Mouse (Mus musculus) kidney, embryonic 14.5 days (tissue): ENCODE measurements around the gene 2810459M11Rik. TPM values are rescaled to one million over a fixed set of nuclear protein-coding genes. Genes with fewer than 3 reads are reported as not detected.

Experiments
- ATAC-seq: fragments of 200-750 bp; cut with Nextera tagmentation; 2 replicates; pipeline ENCODE4 v1.8.0; 2017; ENCODE audit warnings: moderate number of reproducible peaks, mild to moderate bottlenecking, moderate TSS enrichment, moderate library complexity; ENCODE audit not compliant: low FRiP score, low TSS enrichment
- H3K27ac ChIP-seq: fragments of 300-500 bp; sonication (generic); 2 replicates; pipeline ENCODE4 v1.5.1; 2014; ENCODE audit warnings: low read depth, mild to moderate bottlenecking, low read length, moderate library complexity, mixed read lengths
- H3K27me3 ChIP-seq: fragments of 300-500 bp; sonication (generic); 2 replicates; pipeline ENCODE4 v1.6.1; 2014; ENCODE audit warnings: mild to moderate bottlenecking, low read length; ENCODE audit not compliant: control insufficient read depth, insufficient read depth
- H3K36me3 ChIP-seq: fragments of 300-500 bp; sonication (generic); 2 replicates; pipeline ENCODE4 v1.6.1; 2014; ENCODE audit warnings: low read length, mixed read lengths; ENCODE audit not compliant: control insufficient read depth, insufficient read depth
- H3K4me1 ChIP-seq: fragments of 300-500 bp; sonication (generic); 2 replicates; pipeline ENCODE4 v1.6.1; 2014; ENCODE audit warnings: low read length, mixed read lengths; ENCODE audit not compliant: control insufficient read depth, insufficient read depth
- H3K4me2 ChIP-seq: fragments of 300-500 bp; sonication (generic); replicated peaks from 2 replicates; pipeline ENCODE4 v1.6.1; 2014; ENCODE audit warnings: low read depth, mild to moderate bottlenecking, low read length
- H3K4me3 ChIP-seq: fragments of 300-500 bp; sonication (generic); 2 replicates; pipeline ENCODE4 v1.5.1; 2014; ENCODE audit warnings: mild to moderate bottlenecking, low read length
- H3K9ac ChIP-seq: fragments of 300-500 bp; sonication (generic); 2 replicates; pipeline ENCODE4 v1.6.1; 2014; ENCODE audit warnings: low read depth, mild to moderate bottlenecking, low read length, moderate library complexity
- H3K9me3 ChIP-seq: fragments of 300-500 bp; sonication (generic); 2 replicates; pipeline ENCODE4 v1.6.1; 2016; ENCODE audit warnings: low read length; ENCODE audit not compliant: control insufficient read depth
- WGBS: fragments of 180-500 bp; shearing (Covaris S2); extraction: QIAGEN DNeasy Blood & Tissue Kit; methylation state at CpG from one replicate; pipeline ENCODE4 v1.1.7; 2014; 5-methylcytosine and 5-hydroxymethylcytosine counted together
- polyA plus RNA-seq: library from polyadenylated mRNA; unstranded; fragments of >200 nt; fragmentation: Nextera tagmentation; extraction: Ambion mirVana; gene quantifications from 2 replicates; pipeline ENCODE4 v1.2.1, GENCODE M21; 2014

The 2810459M11Rik gene
- polyA plus RNA-seq, 1 experiment from 2014 or later = 1.7 TPM

- 9% methylated on average over 24 of the region's 24 CpGs for WGBS
- peaks cover 6% of the 10 kb centered on the region; the same call in 1 of the 2 replicates for H3K4me1 ChIP-seq
- no peaks in the 10 kb centered on the region for H3K36me3 ChIP-seq
- no peak overlapping the region for H3K9ac ChIP-seq
- peaks cover 48% of the 10 kb centered on the region for H3K27me3 ChIP-seq
- no peak overlapping the region for H3K27ac ChIP-seq
- peak overlapping the region; percentile 90 for H3K4me2 ChIP-seq
- H3K9me3 ChIP-seq = peaks cover under 1% of the 10 kb centered on the region; the same call in 1 of the 2 replicates
- ATAC-seq = no peak
- H3K4me3 ChIP-seq = peak overlapping the region; percentile 55
These were observed 1.3 kb downstream of the 2810459M11Rik start for GRCm38 (mm10) chr1:86046833-86047563.

- 85% methylated on average over 4 of the region's 4 CpGs for WGBS
- peaks cover 48% of the 10 kb centered on the region for H3K27me3 ChIP-seq
These were observed 2.6 kb downstream of the 2810459M11Rik start for GRCm38 (mm10) chr1:86048231-86048630.

GRCm38 (mm10) chr1:86048744-86049143 lies 3.1 kb downstream of the 2810459M11Rik start:
- Histone ChIP-seq H3K36me3 (no peaks in the 10 kb centered on the region), H3K4me2 (no peak overlapping the region), H3K4me3 (no peak overlapping the region), H3K27me3 (peaks cover 44% of the 10 kb centered on the region), H3K27ac (no peak overlapping the region), H3K9ac (no peak overlapping the region), H3K4me1 (peaks cover 6% of the 10 kb centered on the region; the same call in 1 of the 2 replicates), H3K9me3 (no peaks in the 10 kb centered on the region)
- WGBS = 90% methylated on average over 3 of the region's 3 CpGs
- ATAC-seq = no peak

More at GRCm38 (mm10) chr1:86048231-86048630, 2.6 kb downstream of the 2810459M11Rik start:
- no peak for ATAC-seq
- H3K9me3 ChIP-seq = no peaks in the 10 kb centered on the region
- no peaks in the 10 kb centered on the region for H3K36me3 ChIP-seq
- no peak overlapping the region for H3K9ac ChIP-seq
- H3K4me2 ChIP-seq = no peak overlapping the region
- H3K4me3 ChIP-seq = no peak overlapping the region
- H3K27ac ChIP-seq = no peak overlapping the region
- peaks cover 6% of the 10 kb centered on the region; the same call in 1 of the 2 replicates for H3K4me1 ChIP-seq

- no peak overlapping the region for H3K27ac ChIP-seq
- no peaks in the 10 kb centered on the region for H3K4me1 ChIP-seq
- no peak overlapping the region for H3K9ac ChIP-seq
- H3K4me3 ChIP-seq = no peak overlapping the region
- no peak overlapping the region for H3K4me2 ChIP-seq
- H3K36me3 ChIP-seq = no peaks in the 10 kb centered on the region
- ATAC-seq = no peak
- 87% methylated on average over 12 of the region's 12 CpGs for WGBS
- no peaks in the 10 kb centered on the region for H3K9me3 ChIP-seq
- peaks cover 8% of the 10 kb centered on the region; the same call in 1 of the 2 replicates for H3K27me3 ChIP-seq
These were observed 7.7 kb downstream of the 2810459M11Rik start for GRCm38 (mm10) chr1:86053198-86053921.

- Histone ChIP-seq H3K9me3 (no peaks in the 10 kb centered on the region), H3K27me3 (no peaks in the 10 kb centered on the region), H3K4me1 (no peaks in the 10 kb centered on the region), H3K36me3 (no peaks in the 10 kb centered on the region), H3K27ac (no peak overlapping the region), H3K9ac (no peak overlapping the region), H3K4me3 (no peak overlapping the region), H3K4me2 (no peak overlapping the region)
- 59% methylated on average over 3 of the region's 3 CpGs for WGBS
- no peak for ATAC-seq
These were observed 9.3 kb downstream of the 2810459M11Rik start for GRCm38 (mm10) chr1:86054943-86055342.

GRCm38 (mm10) chr1:86056284-86056683 lies 10.6 kb downstream of the 2810459M11Rik start:
- Histone ChIP-seq H3K4me3 (no peak overlapping the region), H3K27me3 (no peaks in the 10 kb centered on the region), H3K36me3 (no peaks in the 10 kb centered on the region), H3K4me2 (no peak overlapping the region), H3K9ac (no peak overlapping the region), H3K27ac (no peak overlapping the region), H3K9me3 (no peaks in the 10 kb centered on the region), H3K4me1 (no peaks in the 10 kb centered on the region)
- no peak for ATAC-seq
- 94% methylated on average over 4 of the region's 4 CpGs for WGBS

- ATAC-seq = peak; percentile 83
- Histone ChIP-seq H3K9me3 (no peaks in the 10 kb centered on the region), H3K36me3 (no peaks in the 10 kb centered on the region), H3K4me3 (peak overlapping the region; percentile 17), H3K4me1 (no peaks in the 10 kb centered on the region), H3K27me3 (no peaks in the 10 kb centered on the region), H3K9ac (peak overlapping the region; percentile 3; the same call in 1 of the 2 replicates), H3K4me2 (peak overlapping the region; percentile 45), H3K27ac (no peak overlapping the region)
- WGBS = 8% methylated on average over 21 of the region's 21 CpGs
These were observed 13.4 kb downstream of the 2810459M11Rik start for GRCm38 (mm10) chr1:86058856-86059769.

GRCm38 (mm10) chr1:86062523-86062922 lies 16.9 kb downstream of the 2810459M11Rik start:
- no peak for ATAC-seq
- H3K36me3 ChIP-seq = no peaks in the 10 kb centered on the region; the same call in 1 of the 2 replicates
- H3K9me3 ChIP-seq = no peaks in the 10 kb centered on the region
- no peak overlapping the region for H3K4me3 ChIP-seq
- no peak overlapping the region for H3K27ac ChIP-seq
- H3K9ac ChIP-seq = no peak overlapping the region
- no peaks in the 10 kb centered on the region for H3K27me3 ChIP-seq
- no peak overlapping the region for H3K4me2 ChIP-seq
- WGBS = 87% methylated on average over 6 of the region's 6 CpGs
- peaks cover 9% of the 10 kb centered on the region for H3K4me1 ChIP-seq
